Mouse (Mus musculus) liver, postnatal 0 days (tissue): ENCODE data around the gene Gm9945. TPM values are rescaled to one million over a fixed set of nuclear protein-coding genes. Genes with fewer than 3 reads are reported as not detected.
A peak's percentile ranks its signal among the peaks of the same experiment; 100 is the strongest.

ENCODE experiments used
- ATAC-seq: fragments of 200-750 bp; cut with Nextera tagmentation; 2 replicates; pipeline ENCODE4 v1.8.0; 2017; ENCODE audit warnings: mild to moderate bottlenecking, moderate library complexity
- DNase-seq: peaks from one replicate; pipeline ENCODE4 v3.0.0-alpha.2; 2016
- H3K27ac ChIP-seq: fragments of 300-500 bp; sonication (generic); 2 replicates; pipeline ENCODE4 v1.5.1; 2014; ENCODE audit warnings: antibody characterized with exemption, moderate library complexity, mild to moderate bottlenecking, low read depth
- H3K27me3 ChIP-seq: fragments of 300-500 bp; sonication (generic); 2 replicates; pipeline ENCODE4 v1.6.1; 2014; ENCODE audit warnings: low read length, control low read depth, mixed read lengths; ENCODE audit not compliant: insufficient read depth
- H3K36me3 ChIP-seq: fragments of 300-500 bp; sonication (generic); replicated peaks from 2 replicates; pipeline ENCODE4 v1.6.1; 2014; ENCODE audit warnings: mild to moderate bottlenecking, control low read depth, low read length, moderate library complexity, mixed read lengths; ENCODE audit not compliant: insufficient read depth
- H3K4me1 ChIP-seq: fragments of 300-500 bp; sonication (generic); 2 replicates; pipeline ENCODE4 v1.6.1; 2014; ENCODE audit warnings: antibody characterized with exemption, mild to moderate bottlenecking, control low read depth; ENCODE audit not compliant: insufficient read depth
- H3K4me2 ChIP-seq: fragments of 300-500 bp; sonication (generic); 2 replicates; pipeline ENCODE4 v1.6.1; 2014; ENCODE audit warnings: low read depth, mild to moderate bottlenecking, low read length, moderate library complexity, mixed read lengths
- H3K4me3 ChIP-seq: fragments of 300-500 bp; sonication (generic); 2 replicates; pipeline ENCODE4 v1.5.1; 2014; ENCODE audit warnings: low read depth, low read length
- H3K9ac ChIP-seq: fragments of 300-500 bp; sonication (generic); replicated peaks from 2 replicates; pipeline ENCODE4 v1.6.1; 2014; ENCODE audit warnings: mild to moderate bottlenecking, moderate library complexity
- H3K9me3 ChIP-seq: fragments of 300-500 bp; sonication (generic); 2 replicates; pipeline ENCODE4 v1.6.1; 2016; ENCODE audit warnings: mild to moderate bottlenecking, control low read depth, low read length, mixed read lengths
- CTCF ChIP-seq: sonication (generic); IDR thresholded peaks from 2 replicates; pipeline ENCODE4 v1.5.1; 2016; ENCODE audit warnings: antibody characterized with exemption, low read depth
- EP300 ChIP-seq: IDR thresholded peaks from 2 replicates; pipeline ENCODE4 v1.6.1; 2016; ENCODE audit warnings: antibody characterized with exemption, low read depth, mild to moderate bottlenecking
- WGBS: fragments of 180-500 bp; shearing (Covaris S2); extraction: QIAGEN DNeasy Blood & Tissue Kit; methylation state at CpG from one replicate; pipeline ENCODE4 v1.1.7; 2014; ENCODE audit not compliant: insufficient replicate concordance; 5-methylcytosine and 5-hydroxymethylcytosine counted together
- polyA plus RNA-seq: library from polyadenylated mRNA; unstranded; fragments of >200 nt; fragmentation: Nextera tagmentation; extraction: Ambion mirVana; gene quantifications from 2 replicates; pipeline ENCODE4 v1.2.1, GENCODE M21; 2015

Gene Gm9945
- polyA plus RNA-seq, 1 experiment from 2014 or later, result 0.15 TPM

- Histone ChIP-seq H3K9me3 (no peaks in the 10 kb centered on the region), H3K4me2 (peak overlapping the region; percentile 79), H3K27me3 (no peaks in the 10 kb centered on the region), H3K36me3 (no peaks in the 10 kb centered on the region), H3K4me1 (peaks cover 19% of the 10 kb centered on the region), H3K4me3 (peak overlapping the region; percentile 72; the same call in 1 of the 2 replicates), H3K27ac (no peak overlapping the region), H3K9ac (no peak overlapping the region)
- TF ChIP-seq EP300, result no peak
- TF ChIP-seq CTCF, result no peak
- ATAC-seq (no peak), DNase-seq (no peak)
- 81% methylated on average over 3 of the region's 3 CpGs for WGBS
These were observed 42.4 kb downstream of the Gm9945 start for GRCm38 (mm10) chr11:53522362-53522761.

- H3K9ac ChIP-seq, result no peak overlapping the region
- peak overlapping the region; percentile 79 for H3K4me2 ChIP-seq
- WGBS, result 45% methylated on average over 9 of the region's 9 CpGs
- no peak overlapping the region for H3K27ac ChIP-seq
- TF ChIP-seq CTCF (no peak), EP300 (no peak)
- H3K4me3 ChIP-seq, result no peak overlapping the region
- H3K27me3 ChIP-seq, result no peaks in the 10 kb centered on the region
- DNase-seq (no peak), ATAC-seq (no peak)
- H3K36me3 ChIP-seq, result no peaks in the 10 kb centered on the region
- H3K4me1 ChIP-seq, result peaks cover 19% of the 10 kb centered on the region
- H3K9me3 ChIP-seq, result no peaks in the 10 kb centered on the region
These were observed 43.0 kb downstream of the Gm9945 start for GRCm38 (mm10) chr11:53522930-53523329.

GRCm38 (mm10) chr11:53523545-53524405, 43.8 kb downstream of the Gm9945 start:
- no peak for TF ChIP-seq EP300
- H3K9me3 ChIP-seq, result no peaks in the 10 kb centered on the region
- ATAC-seq (no peak), DNase-seq (no peak)
- H3K27me3 ChIP-seq, result no peaks in the 10 kb centered on the region
- no peak overlapping the region for H3K27ac ChIP-seq
- H3K9ac ChIP-seq, result no peak overlapping the region
- H3K4me2 ChIP-seq, result no peak overlapping the region
- WGBS, result 76% methylated on average over 14 of the region's 14 CpGs
- no peak overlapping the region for H3K4me3 ChIP-seq
- no peaks in the 10 kb centered on the region for H3K36me3 ChIP-seq
- peaks cover 16% of the 10 kb centered on the region for H3K4me1 ChIP-seq

DNA sequence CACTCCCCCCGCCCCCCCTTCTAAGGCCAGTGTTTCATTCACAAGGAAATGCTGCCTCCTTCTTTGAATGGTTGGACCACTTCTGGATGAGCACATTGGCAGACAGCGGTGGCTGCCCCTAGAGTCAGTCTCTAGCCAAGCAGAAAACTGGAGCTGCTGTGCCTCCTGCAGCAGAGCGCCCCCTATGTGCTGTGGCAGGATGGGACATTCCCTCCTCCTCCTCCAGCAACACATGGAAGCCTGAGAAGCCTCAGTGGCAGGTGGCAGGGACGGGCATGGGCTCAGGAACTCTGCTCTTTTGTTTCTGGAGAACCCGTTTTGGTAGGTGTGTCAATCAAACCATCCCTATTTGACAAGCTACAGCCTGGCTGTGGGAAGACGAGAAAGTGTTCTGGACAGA, 44.9 kb downstream of the Gm9945 start:
- Histone ChIP-seq H3K27ac (no peak overlapping the region), H3K27me3 (no peaks in the 10 kb centered on the region), H3K4me2 (no peak overlapping the region), H3K4me1 (peaks cover 16% of the 10 kb centered on the region), H3K36me3 (no peaks in the 10 kb centered on the region), H3K9ac (no peak overlapping the region), H3K9me3 (no peaks in the 10 kb centered on the region), H3K4me3 (no peak overlapping the region)
- no peak for ATAC-seq
- 73% methylated on average over 6 of the region's 6 CpGs for WGBS
- peak; percentile 59 for DNase-seq
- TF ChIP-seq CTCF, result peak; percentile 72
- no peak for TF ChIP-seq EP300

DNA sequence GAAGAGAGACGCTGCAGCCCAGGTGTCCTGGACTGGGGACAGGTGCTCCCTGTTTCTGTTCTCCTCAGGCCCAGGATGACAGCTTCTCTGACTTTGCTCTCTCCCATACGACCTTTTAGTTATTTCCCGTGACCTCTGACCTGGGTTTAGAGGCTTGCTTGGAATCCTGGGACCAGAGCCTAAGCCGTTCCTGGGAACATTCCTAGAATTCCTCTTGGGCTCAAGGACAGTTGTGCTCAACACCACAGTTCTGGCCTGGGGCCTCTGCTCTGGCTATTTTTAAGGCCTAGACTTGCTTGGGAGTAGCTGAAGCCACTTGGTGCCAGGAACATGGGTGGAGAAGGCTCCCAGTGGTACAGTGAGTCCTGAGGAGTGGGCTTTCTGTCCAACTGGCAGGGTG, 45.5 kb downstream of the Gm9945 start:
- Histone ChIP-seq H3K9ac (no peak overlapping the region), H3K27ac (no peak overlapping the region), H3K4me3 (no peak overlapping the region), H3K27me3 (no peaks in the 10 kb centered on the region), H3K9me3 (no peaks in the 10 kb centered on the region), H3K4me1 (peaks cover 13% of the 10 kb centered on the region), H3K4me2 (no peak overlapping the region), H3K36me3 (no peaks in the 10 kb centered on the region)
- DNase-seq (no peak), ATAC-seq (no peak)
- WGBS, result 77% methylated on average over 4 of the region's 4 CpGs
- TF ChIP-seq EP300 (no peak), CTCF (no peak)

DNA sequence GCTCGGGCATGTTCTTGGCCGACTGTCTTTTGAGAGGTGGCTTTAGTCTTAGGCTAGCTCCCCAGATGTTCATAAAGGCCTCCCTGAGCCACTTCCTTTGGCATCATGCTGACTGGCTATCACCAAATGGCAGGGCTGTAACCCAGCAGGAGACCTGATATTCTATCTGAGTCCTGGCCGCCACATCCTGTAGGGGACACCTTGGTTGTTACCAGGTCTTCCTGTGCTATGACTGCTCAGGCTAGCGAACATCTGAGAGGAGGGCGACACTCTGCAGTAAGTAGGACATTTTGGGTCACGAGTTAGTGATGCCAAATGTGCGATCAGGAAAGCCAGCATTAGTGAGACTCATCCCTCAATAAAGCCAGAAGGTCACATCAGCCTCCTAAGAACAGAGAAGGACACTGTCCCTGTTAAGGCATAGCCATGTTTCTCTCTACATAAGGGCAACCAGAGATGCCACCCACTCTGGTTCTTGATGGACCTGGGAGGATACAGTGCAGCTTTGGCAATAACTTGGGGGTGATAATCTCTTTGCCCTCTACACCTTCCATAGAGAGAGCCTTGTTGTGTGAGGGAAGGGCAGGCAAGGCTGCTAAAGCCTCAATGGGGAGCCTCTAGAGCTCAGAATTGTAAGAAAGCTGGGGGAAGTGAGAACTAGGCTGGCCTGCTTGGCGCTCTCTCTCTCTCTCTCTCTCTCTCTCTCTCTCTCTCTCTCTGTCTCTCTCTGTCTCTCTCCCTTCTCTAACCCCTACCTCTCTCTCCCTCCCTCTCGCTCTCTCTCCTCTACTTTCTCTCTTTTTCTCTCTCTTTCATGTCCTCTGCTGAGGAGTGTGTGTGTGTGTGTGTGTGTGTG, 48.7 kb downstream of the Gm9945 start:
- H3K4me3 ChIP-seq, result no peak overlapping the region
- ATAC-seq (no peak), DNase-seq (no peak)
- H3K27ac ChIP-seq, result no peak overlapping the region
- no peak overlapping the region for H3K9ac ChIP-seq
- peaks cover 3% of the 10 kb centered on the region; the same call in 1 of the 2 replicates for H3K4me1 ChIP-seq
- H3K27me3 ChIP-seq, result no peaks in the 10 kb centered on the region
- peaks cover 2% of the 10 kb centered on the region; the same call in 1 of the 2 replicates for H3K36me3 ChIP-seq
- no peak overlapping the region for H3K4me2 ChIP-seq
- 55% methylated on average over 9 of the region's 9 CpGs for WGBS
- TF ChIP-seq CTCF (no peak), EP300 (no peak)
- no peaks in the 10 kb centered on the region for H3K9me3 ChIP-seq
